Mouse (Mus musculus) mouse embryonic stem cell (cell line): ENCODE measurements around the gene Palm2.

Experiments used
- in situ Hi-C, 2 experiments: fragments of 300-500 bp; cut with MboI; formaldehyde crosslinking; loops; 1 replicate in 1 of 2; 3 replicates in 1 of 2; pipeline ENCODE4 v1.14.3; 2019 to 2020; ENCODE audit warnings: low sequenced_read_pairs in 2 of 2, low pct_unique_long_range_greater_than_20kb in 1 of 2, mixed read lengths in 1 of 2; ENCODE audit not compliant: unreplicated experiment in 1 of 2

Palm2 gene

DNA sequence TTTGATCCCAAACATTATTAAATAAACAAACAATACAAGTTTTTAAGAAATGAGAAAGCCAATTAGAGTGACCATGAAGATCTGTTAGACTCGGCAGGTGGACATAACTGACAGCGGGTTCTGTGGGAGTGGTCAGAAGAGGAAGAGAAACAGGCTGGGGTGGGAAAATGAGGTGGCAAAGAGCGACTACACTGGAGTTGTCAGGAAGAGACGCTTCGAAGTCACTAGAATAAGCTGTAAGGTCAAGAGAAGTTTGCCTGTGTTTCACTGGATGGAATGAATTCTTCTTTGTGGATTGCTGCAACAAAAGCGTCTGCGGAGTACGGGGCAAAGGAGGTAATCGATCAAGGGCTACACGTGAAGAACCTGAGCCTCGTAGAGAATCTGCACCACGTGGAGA is 243.9 kb downstream of the Palm2 start:
- in situ Hi-C loops = loop anchor here in 1 of 2 experiments (10.0 kb wide), 1 partner anchor 227 kb away; no protein-coding TSS in a partner anchor

- in situ Hi-C loops = loop anchor here in 1 of 2 experiments (10.0 kb wide), 1 partner anchor 226 kb away; no protein-coding TSS in a partner anchor
These were observed 245.0 kb downstream of the Palm2 start for GRCm38 (mm10) chr4:57678991-57679457.

DNA sequence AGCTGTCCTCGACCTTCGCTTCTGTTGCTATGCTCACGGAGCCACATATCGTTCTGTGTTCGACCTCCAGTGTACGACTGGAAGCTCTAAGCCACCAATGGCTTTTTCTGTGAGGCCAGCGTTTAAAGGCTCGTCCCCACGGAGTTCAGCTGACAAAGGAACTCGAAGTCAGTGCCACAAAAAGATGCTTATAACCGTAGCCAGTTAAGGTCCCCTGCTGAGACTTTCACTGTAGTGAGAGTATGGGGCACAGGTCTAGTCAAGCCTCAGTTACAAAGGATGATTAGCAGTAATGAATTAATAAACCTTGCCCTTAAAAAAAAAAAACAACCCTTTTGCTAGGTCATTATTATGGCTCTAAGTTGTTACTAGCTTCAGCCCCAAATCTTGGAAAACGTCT is 246.1 kb downstream of the Palm2 start:
- in situ Hi-C loops = no loop called here

DNA sequence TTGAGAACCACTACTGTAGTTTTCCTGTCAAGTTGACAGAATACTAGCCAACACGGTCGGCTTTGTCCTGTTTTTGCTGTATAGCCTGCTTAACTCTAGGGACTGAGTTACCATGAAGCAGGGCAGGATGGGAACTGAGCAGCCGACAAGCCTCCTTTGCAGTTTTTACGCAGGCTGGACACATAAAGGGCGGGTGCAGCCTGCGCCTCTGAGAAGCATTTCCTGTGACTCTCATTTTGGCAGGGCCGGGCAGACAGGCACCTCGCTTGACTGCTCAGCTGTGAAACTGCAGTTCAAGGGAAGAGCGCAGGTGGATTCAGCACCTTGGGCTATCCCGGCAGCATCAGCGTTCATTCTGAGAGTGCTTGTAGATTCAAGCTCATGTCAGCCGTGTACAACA is 247.5 kb downstream of the Palm2 start:
- in situ Hi-C loops = no loop called here

GRCm38 (mm10) chr4:57682341-57682740 is 248.3 kb downstream of the Palm2 start:
- in situ Hi-C loops = no loop called here

- in situ Hi-C loops = no loop called here
These were observed 248.9 kb downstream of the Palm2 start for GRCm38 (mm10) chr4:57682944-57683343.

- in situ Hi-C loops = no loop called here
These were observed 250.7 kb downstream of the Palm2 start for GRCm38 (mm10) chr4:57684676-57685215.

GRCm38 (mm10) chr4:57686736-57687135 is 252.7 kb downstream of the Palm2 start:
- in situ Hi-C loops = no loop called here

GRCm38 (mm10) chr4:57687583-57687982 is 253.5 kb downstream of the Palm2 start:
- in situ Hi-C loops = no loop called here

GRCm38 (mm10) chr4:57688131-57688530 is 254.1 kb downstream of the Palm2 start:
- in situ Hi-C loops = no loop called here

DNA sequence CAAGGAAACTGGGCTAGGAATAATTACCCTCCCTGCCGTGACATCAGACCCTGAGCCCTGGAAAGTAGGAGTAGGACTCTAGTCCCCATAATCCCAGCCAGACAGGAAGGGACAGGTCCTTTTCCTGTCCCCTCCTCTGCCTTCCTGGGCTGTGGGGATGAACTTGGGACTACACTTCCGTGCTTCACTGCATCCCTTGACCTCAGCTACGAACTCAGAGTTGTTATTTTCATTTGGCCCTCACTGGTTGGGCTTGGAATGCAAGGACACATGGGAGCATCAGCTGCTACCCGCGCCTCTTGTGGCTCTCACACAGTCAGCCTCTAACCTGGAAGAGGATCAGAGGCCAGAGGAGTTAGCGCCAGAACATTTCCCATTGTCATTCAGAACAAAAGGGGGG is 256.0 kb downstream of the Palm2 start:
- in situ Hi-C loops = no loop called here

- in situ Hi-C loops = no loop called here
These were observed 256.8 kb downstream of the Palm2 start for GRCm38 (mm10) chr4:57690805-57691204.

DNA sequence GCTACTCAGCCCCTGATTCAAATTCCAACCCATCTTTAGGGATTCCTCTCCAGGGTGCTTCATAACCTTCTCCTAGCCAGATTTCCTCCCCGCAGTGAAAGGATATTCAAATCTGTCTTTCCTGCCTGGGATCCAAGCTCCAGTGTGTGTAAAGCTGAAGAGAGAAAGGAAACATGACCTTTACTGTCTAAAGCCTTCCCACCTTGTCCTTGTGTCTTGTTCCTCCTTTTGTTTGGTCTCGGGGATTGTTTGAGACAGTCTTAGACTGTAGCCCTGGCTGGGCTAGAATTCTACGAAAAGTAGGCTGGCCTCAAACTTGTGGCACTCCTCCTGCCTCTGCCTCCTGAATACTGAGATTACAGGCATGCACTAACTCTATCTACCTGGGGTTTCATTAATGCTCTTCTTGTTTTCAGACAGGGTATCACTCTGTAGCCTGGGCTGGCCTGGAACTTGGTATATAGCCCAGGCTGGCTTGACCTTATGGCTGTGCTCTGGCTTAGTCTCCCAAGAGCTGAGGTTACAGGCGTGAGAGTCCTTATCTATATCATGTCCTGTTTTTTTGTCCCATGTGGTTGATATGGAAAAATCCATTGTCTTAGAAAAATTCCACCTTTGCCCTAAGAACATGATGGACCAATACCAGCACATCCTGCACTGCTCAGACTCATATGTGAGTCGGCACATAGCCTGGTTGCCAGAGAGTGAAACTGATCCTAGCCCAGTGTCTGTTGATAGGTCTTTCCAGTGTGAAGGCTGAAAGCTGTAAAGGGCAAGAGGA is 260.5 kb downstream of the Palm2 start:
- in situ Hi-C loops = no loop called here

DNA sequence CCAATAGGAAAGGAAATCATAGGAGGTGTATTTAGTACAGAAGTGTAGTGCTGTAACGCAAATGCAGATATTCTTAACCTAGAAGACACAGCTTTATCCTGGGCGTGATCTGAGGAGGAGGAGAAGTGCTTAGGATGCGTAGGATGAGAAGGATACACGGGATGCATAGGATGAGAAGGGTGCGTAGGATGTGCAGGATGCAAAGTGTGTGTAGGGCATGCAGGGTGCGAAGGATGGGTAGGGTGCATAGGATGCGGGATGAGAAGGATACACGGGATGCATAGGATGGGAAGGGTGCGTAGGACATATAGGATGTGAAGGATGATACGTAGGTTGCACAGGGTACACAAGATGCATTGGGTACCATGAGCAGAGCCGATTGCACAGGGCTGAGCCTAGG is 262.9 kb downstream of the Palm2 start:
- in situ Hi-C loops = no loop called here

GRCm38 (mm10) chr4:57697918-57698611 is 264.0 kb downstream of the Palm2 start:
- in situ Hi-C loops = no loop called here

DNA sequence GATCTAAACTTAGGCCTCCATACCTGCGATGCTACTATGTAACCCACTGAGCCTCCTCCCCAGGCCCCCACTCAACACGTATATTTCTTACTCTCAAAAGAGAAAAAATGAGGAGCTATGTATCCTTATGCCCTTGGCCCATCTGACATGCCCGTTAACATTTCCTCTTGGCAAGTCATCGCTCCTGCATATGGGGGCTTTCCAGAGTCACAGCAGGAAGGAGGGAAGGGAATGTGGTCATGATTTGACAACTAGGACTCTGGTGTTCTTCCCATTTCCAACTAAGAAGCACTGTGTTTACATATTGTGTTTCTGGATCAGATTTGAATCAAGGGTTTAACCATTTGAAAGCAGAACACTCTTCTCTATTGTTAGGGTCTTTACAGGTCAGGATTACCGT is 267.5 kb downstream of the Palm2 start:
- in situ Hi-C loops = no loop called here

DNA sequence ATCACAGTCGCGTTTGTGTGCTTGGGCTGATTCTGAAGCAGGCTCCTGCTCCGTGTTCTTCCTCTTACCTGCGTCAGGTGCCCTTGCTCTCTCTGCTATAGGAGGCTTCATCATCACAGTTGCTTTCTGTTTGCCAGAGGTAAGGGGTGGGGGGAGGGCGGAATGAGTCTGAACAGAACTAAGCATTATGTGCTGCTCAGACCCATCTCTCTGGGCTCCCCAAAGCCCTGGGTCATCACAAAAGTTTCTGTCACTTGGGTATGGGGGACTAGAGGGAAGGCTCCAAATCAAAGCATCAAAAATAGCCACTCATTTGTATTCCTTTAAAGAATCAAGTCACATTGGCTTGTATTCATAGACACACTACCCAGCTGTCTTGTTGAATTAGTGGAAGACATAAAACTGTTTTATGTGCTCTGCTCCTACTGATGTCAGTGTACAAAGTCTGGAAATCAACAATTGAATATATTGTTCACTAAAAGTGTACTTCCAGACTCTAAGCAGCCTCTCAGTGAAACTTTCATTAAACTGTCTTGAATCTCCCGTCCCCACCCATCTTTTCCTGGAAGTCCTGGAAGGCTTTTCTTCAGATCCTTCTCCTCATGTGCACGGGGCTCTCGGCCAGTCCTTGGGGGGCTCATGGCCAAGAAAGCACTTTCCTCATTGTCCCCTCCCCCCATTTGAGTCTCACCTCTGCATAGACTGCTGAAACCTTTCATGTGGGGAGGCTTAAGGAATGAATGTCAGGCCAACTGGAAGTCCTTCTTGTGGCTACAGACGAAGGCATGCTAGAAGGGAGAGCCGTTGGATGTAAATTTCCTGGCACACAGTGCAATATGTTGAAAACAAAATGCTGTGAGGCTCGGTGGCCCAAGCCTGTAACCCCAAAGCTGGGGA is 269.8 kb downstream of the Palm2 start:
- in situ Hi-C loops = no loop called here

DNA sequence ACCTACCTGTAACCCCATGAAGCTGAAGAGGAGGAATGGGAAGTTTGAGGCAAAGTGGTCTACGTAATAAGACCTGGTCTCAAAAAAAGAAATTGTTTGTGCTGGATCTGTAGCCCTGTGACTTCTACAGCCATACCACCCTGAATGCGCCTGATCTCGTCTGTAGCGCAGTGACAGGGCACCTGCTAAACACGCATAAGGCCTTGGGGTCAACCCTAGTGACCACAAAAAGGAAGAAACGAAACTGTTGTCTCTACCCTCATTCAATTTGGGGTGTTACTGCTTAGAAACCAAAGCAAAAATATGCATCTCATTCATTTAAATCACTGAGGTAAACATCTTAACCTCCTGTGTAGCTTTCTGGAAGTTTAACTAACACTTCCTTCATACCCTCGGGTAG is 270.5 kb downstream of the Palm2 start:
- in situ Hi-C loops = no loop called here

DNA sequence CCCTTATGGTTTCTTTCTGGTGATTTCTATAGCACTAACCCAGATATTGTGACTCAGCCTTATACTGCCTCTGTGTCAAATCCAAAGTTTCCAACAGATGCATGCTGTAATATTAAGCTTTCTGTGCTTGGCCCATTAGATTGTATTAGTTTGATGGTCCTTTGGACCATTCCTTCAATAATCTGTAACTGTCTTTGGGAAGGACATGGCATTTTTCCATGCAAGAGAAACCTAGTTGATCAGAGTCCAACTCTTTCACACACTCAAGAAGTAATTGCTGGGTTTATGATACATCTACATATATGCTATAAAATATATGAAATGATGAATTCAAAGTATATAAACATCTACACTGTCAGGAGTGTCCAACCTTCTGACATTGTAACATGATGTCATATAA is 281.8 kb downstream of the Palm2 start:
- in situ Hi-C loops = no loop called here
